Mouse (Mus musculus): Measurements from ENCODE around the gene P4ha3. TPM values are rescaled to one million over a fixed set of nuclear protein-coding genes. Genes with fewer than 3 reads are reported as not detected.

Gene P4ha3
- total RNA-seq, 2 experiments from 2014 or later = 5.7 to 7.7 TPM

- peak; percentile 44 to 77 for DNase-seq (ENCODE audit: low spot score in 2 of 2)
Observed at GRCm38 (mm10) chr7:100302316-100302715, 17.0 kb downstream of the P4ha3 start.

- no peak for DNase-seq (ENCODE audit: low spot score in 2 of 2)
Observed at GRCm38 (mm10) chr7:100305894-100306293, 20.6 kb downstream of the P4ha3 start.

GRCm38 (mm10) chr7:100307872-100308653 lies 22.7 kb downstream of the P4ha3 start:
- peak; percentile 46 to 55 for DNase-seq (ENCODE audit: low spot score in 2 of 2)

GRCm38 (mm10) chr7:100309216-100309615 lies 23.9 kb downstream of the P4ha3 start:
- DNase-seq (ENCODE audit: low spot score in 2 of 2) = no peak

GRCm38 (mm10) chr7:100309679-100310078 lies 24.4 kb downstream of the P4ha3 start:
- no peak for DNase-seq (ENCODE audit: low spot score in 2 of 2)

GRCm38 (mm10) chr7:100310290-100310689 lies 25.0 kb downstream of the P4ha3 start:
- DNase-seq (ENCODE audit: low spot score in 2 of 2) = no peak

GRCm38 (mm10) chr7:100312716-100313115 lies 27.4 kb downstream of the P4ha3 start:
- DNase-seq (ENCODE audit: low spot score in 2 of 2) = no peak

GRCm38 (mm10) chr7:100316924-100317323 lies 31.6 kb downstream of the P4ha3 start:
- DNase-seq (ENCODE audit: low spot score in 2 of 2) = no peak

- DNase-seq (ENCODE audit: low spot score in 2 of 2) = no peak
Observed at GRCm38 (mm10) chr7:100317534-100317933, 32.2 kb downstream of the P4ha3 start.

GRCm38 (mm10) chr7:100323721-100324120 lies 38.4 kb downstream of the P4ha3 start:
- DNase-seq (ENCODE audit: low spot score in 2 of 2) = no peak

- DNase-seq (ENCODE audit: low spot score in 2 of 2) = peak; percentile 53 to 59
Observed at GRCm38 (mm10) chr7:100325482-100325881, 40.2 kb downstream of the P4ha3 start.

GRCm38 (mm10) chr7:100327514-100327913 lies 42.2 kb downstream of the P4ha3 start:
- no peak for DNase-seq (ENCODE audit: low spot score in 2 of 2)

GRCm38 (mm10) chr7:100328636-100329035 lies 43.3 kb downstream of the P4ha3 start:
- DNase-seq (ENCODE audit: low spot score in 2 of 2) = no peak

- DNase-seq (ENCODE audit: low spot score in 2 of 2) = no peak
Observed at GRCm38 (mm10) chr7:100331269-100331668, 45.9 kb downstream of the P4ha3 start.

GRCm38 (mm10) chr7:100335921-100336320 lies 50.6 kb downstream of the P4ha3 start:
- no peak for DNase-seq (ENCODE audit: low spot score in 2 of 2)

- DNase-seq (ENCODE audit: low spot score in 2 of 2) = no peak
Observed at GRCm38 (mm10) chr7:100354984-100355383, 69.7 kb downstream of the P4ha3 start.

- no peak for DNase-seq (ENCODE audit: low spot score in 2 of 2)
Observed at GRCm38 (mm10) chr7:100356324-100356723, 71.0 kb downstream of the P4ha3 start.

- DNase-seq (ENCODE audit: low spot score in 2 of 2) = no peak
Observed at GRCm38 (mm10) chr7:100356768-100357167, 71.4 kb downstream of the P4ha3 start.

GRCm38 (mm10) chr7:100357856-100358255 lies 72.5 kb downstream of the P4ha3 start:
- no peak for DNase-seq (ENCODE audit: low spot score in 2 of 2)

GRCm38 (mm10) chr7:100363162-100363561 lies 77.8 kb downstream of the P4ha3 start:
- DNase-seq (ENCODE audit: low spot score in 2 of 2) = no peak

- DNase-seq (ENCODE audit: low spot score in 2 of 2) = no peak
Observed at GRCm38 (mm10) chr7:100364888-100365287, 79.6 kb downstream of the P4ha3 start.

Measured in layer of hippocampus, postnatal 14 days (tissue).